Mouse (Mus musculus) mouse embryonic stem cell (cell line): ENCODE measurements at regions not wholly inside any gene's neighbourhood (a gene's known extent, or its start where the extent isn't known, plus 50 kb on each side); places are given as distances from the start of the nearest gene placed in this dataset.

Source experiments
- in situ Hi-C, 2 experiments: fragments of 300-500 bp; cut with MboI; formaldehyde crosslinking; loops; 1 replicate in 1 of 2; 3 replicates in 1 of 2; pipeline ENCODE4 v1.14.3; 2019 to 2020; ENCODE audit warnings: low sequenced_read_pairs in 2 of 2, low pct_unique_long_range_greater_than_20kb in 1 of 2, mixed read lengths in 1 of 2; ENCODE audit not compliant: unreplicated experiment in 1 of 2

DNA sequence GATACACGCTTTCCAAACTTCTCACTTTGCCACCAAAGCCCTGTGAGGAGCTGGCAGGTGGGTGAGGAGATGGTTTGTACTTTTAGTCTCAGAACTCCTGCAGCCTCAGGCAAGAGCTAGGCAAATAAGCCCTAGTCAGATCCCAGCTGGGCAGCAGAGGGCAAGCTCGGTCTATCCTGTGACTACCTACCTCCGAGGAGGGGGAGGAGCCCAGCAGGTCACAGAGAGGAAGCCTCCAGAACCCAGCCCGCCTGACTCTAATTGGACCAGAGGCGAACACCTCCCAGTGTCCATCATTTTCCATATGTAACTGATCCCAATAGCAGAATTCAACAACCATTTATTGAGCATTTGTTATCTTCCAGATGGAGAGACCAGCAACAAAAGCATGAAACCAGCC is 237.0 kb upstream of the Rgma start:
- in situ Hi-C loops: no loop called here

DNA sequence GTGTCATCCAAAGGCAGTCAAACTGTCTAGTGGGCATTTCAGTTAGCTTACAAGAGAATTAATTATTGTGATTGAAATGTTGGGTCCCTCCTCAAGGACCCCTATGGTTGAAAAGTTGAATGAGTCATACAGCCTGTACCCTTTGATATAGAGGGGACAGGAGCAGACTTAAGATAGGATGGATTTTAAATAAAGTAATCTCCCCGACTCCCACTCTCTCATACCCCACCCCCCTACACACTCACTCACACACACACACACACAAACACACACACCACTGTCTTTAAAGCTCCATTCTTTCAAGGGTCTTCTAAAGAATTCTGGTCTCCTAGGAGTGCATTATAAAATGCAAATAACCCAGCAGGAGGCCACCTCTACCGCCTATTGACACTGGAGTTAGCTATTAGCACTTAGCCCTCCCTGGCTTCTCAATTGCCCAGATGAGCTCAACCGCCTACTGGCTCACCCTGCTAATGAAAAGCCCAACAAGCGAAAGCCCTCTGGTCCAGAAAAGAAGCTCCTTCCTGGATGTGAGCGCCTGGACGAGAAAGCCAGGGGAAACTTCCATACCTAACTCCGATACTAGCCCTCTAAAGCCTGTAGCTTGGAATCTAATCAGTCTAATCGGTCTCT is 236.3 kb upstream of the Rgma start:
- in situ Hi-C loops: no loop called here

DNA sequence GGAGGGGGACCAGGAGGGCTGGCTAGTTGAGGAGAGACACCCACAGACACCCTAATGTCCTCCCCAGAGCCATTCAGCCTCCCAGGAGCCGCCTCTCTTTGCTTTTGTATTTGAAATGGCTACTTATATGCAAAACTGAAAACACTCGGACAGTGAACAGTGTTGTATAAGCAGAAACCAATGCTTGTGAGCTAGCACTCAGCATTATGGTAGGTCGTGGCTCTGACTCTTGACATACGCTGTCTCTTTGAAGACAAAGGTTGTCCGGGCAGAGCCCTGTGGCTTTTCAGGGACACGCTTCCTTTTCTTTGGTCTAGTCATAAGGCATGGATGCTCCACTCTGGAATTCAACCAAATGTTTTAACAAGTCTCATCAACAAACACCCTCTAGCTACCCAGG is 235.4 kb upstream of the Rgma start:
- in situ Hi-C loops: no loop called here

DNA sequence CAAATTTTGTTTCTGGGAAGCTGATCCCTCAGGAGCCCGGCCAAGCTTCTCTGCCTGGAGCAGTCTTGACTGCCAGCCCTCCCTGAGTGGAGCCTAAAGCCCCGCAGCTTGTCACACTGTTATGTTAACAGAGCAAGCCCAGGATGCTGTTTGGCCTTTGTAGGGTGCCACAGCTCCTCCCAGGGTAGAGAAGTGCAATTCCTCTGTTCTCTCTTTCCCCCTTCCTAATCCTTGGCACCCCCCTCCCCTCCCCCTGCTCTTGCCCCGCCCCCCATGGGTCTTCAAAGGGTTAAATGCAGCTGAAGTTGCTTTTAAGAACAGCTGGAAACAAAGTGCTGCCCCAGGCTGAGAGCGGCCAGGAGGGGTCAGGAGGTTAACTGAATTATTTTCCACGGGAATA is 234.1 kb upstream of the Rgma start:
- in situ Hi-C loops: no loop called here

DNA sequence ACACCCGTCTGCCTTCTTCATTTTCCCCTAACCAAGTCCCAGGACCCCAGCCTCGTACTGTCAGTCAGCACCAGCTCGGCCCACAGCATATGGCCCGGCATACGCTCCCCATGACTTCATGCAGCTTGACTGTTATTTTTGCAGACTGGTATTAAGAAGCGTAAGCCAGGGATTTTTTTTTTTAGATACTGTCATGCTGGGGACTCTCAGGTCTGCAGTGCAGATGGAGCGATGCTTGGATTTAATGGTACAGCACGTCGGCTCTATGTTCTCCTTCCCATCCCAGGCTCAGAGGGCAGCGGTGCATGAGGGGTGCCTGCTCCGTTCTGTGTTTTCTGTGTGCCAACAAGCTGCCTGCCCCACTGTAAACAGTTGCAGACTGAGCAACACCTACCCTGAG is 231.4 kb upstream of the Rgma start:
- in situ Hi-C loops: no loop called here

DNA sequence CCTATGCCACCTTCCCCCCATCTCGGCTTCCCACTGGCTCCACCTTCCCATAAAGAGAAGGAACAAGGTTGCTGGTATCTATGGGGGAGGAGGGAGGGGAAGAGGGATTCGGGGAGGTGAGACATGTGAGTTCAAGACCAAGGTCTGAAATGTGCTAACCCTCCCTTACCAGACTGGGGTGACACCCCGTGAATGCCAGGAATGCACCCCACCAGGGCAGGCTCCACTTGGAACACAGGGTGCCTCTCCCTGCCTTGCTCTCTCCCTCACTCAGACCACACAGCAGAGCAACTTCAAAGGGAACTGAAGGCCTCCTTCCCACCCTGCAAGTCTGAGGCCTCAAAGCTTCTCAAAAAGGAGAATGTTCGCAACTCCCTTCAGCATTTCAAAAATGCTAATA is 230.5 kb upstream of the Rgma start:
- in situ Hi-C loops: no loop called here

DNA sequence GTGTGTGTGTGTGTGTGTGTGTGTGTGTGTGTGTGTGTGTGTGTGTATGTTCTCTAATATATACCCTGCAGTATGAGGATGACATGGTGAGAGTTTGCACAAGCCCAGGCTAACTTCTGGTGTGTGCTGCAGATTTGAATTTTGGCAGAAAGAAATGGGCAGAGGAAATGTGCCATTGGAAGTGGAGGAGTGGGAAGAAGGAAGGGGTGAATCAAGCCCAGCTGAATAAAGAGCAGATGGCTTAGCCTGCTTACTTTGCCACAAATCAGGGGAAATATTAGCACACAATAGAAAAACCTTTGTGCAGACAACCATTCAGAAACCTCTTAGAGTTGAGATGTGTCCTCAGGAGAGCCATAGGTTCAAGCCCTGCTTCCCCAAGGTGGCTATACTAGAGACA is 228.1 kb upstream of the Rgma start:
- in situ Hi-C loops: no loop called here

DNA sequence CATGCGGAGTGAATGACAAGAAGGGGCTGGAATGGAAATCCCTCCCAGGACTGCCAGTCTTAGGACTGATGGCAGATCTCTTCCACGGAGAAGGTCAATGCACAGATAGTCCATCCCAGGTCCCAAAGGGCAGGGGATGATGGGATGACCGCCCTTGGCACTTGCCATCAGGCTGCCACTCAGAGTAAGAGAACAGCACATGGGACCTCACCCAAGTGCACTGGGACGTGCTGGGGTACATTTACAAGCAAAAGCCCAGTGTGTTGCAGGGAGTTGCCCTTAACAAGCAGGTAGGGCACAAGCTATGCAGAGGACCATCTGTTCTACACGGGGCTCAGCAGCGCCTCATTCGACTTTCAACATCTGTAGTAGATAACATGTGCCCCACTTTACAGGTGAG is 224.9 kb upstream of the Rgma start:
- in situ Hi-C loops: loop anchor here (25.0 kb wide), 1 partner anchor 487 kb away; no protein-coding TSS in a partner anchor

DNA sequence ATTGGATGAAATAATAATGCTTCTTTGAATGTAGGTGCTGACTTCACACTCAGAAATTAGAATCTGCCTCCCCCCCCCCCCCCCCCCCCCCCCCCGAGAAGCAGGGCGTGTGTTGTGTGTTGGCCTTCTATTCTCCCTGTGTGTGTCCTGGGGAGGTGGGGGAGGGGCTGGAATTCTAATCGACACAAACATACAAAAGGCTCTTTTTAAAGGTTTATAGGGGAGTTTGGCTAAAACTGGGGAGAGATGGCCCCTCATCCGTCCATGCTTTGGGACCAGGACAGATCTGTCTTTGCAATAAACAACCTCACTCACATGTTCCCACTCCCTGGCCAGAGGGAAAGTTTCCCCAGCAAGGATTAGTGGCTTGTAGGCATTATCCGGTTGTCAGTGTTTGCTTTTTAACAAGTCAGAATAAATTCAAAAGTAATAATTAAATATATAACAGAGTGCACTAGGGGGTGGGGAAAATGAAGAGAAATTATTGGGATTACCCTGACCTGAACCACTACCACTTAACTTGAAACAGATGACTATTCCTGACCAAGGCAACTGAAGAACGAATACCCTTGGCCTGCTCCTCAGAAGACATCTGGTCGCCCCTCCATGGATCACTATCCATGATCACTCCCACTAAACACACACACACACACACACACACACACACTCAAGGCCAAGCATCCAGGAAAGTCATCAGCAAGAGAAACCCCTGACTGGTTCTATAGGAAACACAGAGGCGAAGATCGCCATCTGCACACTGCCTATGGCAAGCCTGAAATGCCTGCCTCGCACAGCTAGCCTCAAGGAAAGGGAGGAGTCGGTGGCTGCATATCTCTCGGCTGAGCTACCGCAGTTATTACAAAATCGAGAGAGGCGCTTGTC is 223.5 kb upstream of the Rgma start:
- in situ Hi-C loops: loop anchor here (25.0 kb wide), 1 partner anchor 485 kb away; no protein-coding TSS in a partner anchor

DNA sequence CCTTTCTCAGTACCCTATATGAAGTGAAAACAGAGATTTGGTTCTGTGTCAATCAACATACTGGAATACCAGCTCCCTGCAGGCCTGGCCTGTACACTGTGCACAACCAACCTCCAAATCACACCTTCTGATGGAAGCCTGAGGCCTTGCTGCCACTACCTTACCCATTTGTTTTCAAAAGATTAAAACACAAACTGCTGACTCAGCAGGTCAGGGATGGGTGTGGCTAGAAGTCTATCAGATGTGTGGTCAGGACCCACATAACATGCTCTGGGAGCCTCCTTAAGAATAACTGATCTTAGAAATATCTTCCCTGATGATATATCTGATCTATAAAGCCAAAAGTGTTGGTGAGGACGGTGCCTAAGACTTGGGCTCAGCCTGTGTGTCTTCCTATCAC is 221.6 kb upstream of the Rgma start:
- in situ Hi-C loops: loop anchor here (25.0 kb wide), 1 partner anchor 484 kb away; no protein-coding TSS in a partner anchor

DNA sequence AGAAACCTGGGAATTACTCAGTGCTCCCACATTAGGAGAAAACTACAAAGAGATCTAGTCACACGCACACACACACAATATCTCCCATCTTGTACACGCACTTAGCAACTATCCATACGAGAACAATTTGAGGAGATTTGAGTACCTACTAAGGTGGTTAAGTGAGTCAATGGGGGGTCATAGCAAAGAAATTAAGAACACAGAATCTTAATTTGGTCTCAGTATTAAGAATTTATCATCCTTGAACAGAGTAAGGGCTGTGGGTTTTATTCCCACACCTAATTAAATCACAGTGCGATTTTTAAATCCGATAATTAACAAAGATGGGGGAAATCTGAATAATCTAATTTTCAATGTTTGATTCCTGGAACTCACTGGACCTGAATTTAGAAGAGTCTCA is 216.5 kb upstream of the Rgma start:
- in situ Hi-C loops: loop anchor here (25.0 kb wide), 1 partner anchor 478 kb away; no protein-coding TSS in a partner anchor

DNA sequence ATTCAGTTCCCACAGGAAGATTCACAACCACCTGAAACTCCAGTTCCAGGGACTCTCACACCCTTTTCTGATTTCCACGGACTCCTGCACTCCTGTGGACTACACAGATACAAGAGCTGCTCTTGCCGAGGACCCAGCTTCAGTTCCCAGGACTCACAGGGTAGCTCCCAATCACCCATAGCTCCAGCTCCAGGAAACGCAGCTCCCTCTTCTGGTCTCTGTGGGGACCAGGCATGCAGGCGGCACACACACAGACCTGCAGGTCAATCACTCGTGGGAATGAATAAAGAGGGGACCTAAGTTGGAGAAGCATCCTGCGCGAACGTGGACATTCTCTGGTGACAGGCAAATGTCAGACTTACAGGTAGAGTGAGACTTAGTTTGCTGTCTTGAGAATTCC is 214.3 kb upstream of the Rgma start:
- in situ Hi-C loops: loop anchor here (25.0 kb wide), 1 partner anchor 476 kb away; no protein-coding TSS in a partner anchor

DNA sequence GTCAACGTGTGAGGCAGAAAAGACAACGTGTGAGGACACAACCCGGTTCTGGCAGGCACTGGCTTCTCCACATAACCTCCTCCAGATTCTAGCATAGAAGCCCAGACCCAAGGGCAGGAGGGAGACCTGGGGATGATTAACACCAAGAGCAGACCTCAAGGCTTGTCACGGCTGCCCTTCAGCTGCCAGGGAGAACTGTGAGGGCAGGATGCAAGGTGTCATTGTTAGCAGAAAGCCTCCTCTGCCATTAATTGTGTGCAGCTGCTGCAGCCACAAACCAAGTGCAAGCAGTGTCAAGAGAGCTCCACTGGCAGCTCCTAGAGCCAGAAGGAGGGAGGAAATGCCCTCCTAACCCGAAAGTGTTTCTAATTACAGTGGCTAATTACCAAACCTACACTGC is 211.6 kb upstream of the Rgma start:
- in situ Hi-C loops: loop anchor here (25.0 kb wide), 1 partner anchor 474 kb away; no protein-coding TSS in a partner anchor

DNA sequence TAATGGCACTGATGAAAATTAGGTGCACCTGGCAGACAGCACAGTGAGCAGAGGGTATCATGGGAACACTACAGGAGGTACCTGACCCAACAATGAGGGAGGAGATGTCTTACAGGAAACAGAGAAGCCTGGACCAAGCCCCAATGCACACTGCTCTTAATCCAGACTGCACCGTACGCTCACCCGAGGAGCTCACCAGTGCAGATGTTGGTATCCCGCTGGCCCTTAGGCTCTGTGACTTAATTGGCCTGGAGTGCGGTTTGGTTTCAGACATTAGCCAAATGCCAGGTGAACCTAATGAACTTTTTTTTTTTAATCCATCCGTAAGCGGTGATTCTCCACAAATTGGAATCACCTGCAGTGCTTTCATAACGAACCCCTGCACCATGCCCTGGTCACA is 209.8 kb upstream of the Rgma start:
- in situ Hi-C loops: loop anchor here (25.0 kb wide), 1 partner anchor 472 kb away; no protein-coding TSS in a partner anchor

DNA sequence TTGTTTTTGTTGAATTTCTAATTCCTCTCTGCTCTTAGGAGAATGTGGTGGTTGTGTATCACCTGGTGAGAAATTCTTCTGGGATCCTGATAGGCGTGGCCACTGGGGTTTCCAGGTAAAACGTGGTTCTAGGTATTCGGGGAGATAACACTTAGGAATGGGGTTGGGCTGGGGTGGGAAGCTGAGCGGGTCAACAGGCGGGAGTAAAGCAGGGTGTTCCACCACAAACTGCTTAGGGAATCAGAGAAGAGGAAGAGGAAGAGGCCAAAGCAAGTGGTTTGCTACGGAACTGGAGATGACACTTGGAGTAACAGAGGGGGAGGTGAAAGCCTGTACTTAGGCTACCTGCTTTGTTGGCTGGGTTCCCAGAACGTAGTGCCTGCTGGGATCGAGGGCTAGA is 205.9 kb upstream of the Rgma start:
- in situ Hi-C loops: loop anchor here (25.0 kb wide), 1 partner anchor 468 kb away; no protein-coding TSS in a partner anchor

DNA sequence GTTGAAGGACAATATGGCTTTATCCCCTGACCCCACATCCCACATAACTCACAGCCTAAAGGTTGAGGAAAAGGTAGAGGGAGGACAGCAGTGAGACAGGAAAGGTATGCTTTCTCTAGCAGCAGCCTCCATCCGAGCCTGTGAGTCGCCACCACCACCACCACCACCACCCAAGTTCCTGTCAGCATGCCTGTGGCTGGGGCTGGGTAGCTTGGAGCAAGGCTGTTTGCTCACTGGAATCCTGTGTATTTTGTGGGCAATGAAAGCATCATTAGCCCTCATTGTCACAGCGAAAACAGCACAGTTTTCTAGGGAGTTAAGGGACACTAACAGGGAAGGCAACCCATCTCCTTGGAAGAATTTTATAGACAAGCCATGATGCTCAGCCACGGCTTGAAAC is 202.7 kb upstream of the Rgma start:
- in situ Hi-C loops: loop anchor here (25.0 kb wide), 1 partner anchor 465 kb away; no protein-coding TSS in a partner anchor

DNA sequence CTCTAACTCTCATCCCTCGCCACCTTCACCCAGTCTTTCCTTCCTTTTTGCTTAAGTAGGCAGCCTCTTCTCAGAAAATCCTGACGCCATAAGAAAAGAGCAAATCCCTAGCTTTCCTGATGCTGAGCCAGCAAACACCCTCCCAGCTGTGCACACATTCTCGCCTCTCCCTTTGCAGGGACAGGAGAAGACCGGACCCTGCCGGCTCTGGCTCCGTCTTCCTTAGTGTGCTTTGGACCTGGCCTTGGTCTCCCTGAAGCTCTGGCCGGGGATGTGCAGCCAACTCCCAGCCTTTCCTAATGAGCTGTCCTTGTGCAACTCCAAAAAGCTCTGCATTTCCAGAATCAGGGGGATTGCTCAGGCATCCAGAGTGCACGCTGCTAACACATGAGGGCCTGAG is 191.5 kb upstream of the Rgma start:
- in situ Hi-C loops: no loop called here

DNA sequence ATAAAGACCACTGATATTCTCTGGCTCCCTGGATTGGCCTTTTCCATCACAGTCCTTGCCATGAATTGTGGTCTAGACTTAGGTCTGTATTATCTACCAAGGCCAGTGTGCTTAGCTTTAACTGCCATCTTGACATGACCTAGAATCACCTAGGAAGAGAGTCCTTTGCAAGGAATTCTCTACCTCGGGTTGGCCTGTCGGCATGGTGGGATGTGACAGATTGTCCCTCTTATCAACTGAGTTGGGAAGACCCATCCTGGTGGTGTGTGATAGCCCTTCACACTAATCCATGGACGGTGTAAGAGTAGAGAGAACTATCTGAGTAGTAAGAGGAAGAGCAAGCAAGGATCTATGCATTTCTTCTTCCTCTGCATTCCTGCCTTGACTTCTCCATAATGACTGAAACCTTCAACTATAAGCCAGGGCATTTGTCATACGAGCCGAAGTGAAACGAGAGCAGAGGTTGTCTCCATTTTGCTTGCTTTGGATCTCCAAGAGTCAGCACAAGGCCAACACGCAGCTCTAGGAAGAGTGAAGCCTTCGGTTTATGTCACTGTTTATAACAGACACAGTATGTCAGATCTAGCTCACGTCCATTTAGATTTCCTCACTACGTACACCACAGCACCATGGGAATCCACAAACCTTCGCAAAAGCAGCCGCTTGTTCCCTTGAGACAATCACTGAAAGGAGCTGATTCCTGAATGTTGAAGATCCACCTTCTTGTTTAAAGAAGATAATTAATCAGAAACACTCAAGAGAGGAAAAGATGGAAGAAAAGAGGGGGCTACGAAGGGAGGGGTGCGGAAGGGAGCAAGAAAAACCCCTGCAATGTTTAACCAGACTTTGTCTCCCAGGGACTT is 190.9 kb upstream of the Rgma start:
- in situ Hi-C loops: no loop called here

DNA sequence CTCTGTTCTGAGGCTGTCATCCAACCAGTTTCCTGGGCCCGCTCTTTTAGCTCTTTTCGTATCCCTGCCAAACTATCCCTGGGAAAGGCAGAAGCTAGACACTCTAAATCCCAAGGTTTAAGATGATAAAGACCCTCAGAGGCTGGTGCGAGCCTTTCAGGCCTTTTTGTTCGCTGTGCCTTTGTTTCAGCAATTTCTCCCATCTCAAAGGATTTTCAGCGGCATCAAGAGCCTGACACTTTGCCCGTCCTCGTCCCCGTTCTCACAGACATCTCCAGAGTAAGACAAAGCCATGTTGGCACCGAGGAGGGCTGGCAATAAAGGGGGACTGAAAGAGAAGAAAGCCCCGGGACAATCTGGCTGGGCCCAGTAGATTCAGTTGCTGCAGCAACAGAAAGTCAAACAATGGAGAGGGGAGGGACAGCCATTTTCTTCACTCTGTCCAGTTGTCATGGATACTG is 190.2 kb upstream of the Rgma start:
- in situ Hi-C loops: no loop called here
